Mouse (Mus musculus) left cerebral cortex, adult 2 months (tissue): ENCODE measurements at regions not wholly inside any gene's neighbourhood (a gene's known extent, or its start where the extent isn't known, plus 50 kb on each side); places are given as distances from the start of the nearest gene placed in this dataset.

Experiments
- DNase-seq, 2 experiments: peaks; one replicate each; pipeline ENCODE4 v3.0.0; 2021 to 2022; ENCODE audit warnings: low spot score in 2 of 2, mixed read lengths in 1 of 2; ENCODE audit errors: extremely low spot score in 1 of 2
- H3K27ac ChIP-seq: fragments of 200-600 bp; 2 replicates; pipeline ENCODE4 v1.8.1; 2022
- H3K4me3 ChIP-seq: fragments of 200-600 bp; 2 replicates; pipeline ENCODE4 v1.8.1; 2022
- CTCF ChIP-seq: fragments of 200-600 bp; IDR thresholded peaks from 2 replicates; pipeline ENCODE4 v1.8.1; 2022; ENCODE audit warnings: antibody characterized with exemption, mild to moderate bottlenecking, moderate library complexity
- intact Hi-C: fragments of 180-260 bp; cut with DNase I; formaldehyde crosslinking; loops from one replicate; pipeline ENCODE4 v1.15.1; 2025

DNA sequence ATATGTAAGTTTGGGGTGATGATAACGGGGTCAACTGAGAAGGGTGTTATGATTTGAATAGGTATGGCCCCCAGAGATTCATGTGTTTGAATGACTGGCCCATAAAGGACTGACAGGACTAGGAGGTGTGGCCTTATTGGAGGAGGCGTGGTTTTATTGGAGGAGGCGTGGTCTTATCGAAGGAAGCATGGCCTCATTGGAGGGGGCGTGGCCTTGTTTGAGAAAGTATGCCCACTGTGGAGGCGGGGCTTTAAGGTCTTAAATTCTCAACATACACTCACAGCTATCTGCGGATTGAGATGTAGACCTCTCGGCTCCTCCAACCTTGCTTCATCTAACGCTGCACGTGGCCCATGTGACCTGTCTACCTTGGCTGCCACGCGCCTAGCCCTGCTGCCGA lies 63.7 kb upstream of the Gm3045 start:
- Histone ChIP-seq H3K27ac (no peak overlapping the region), H3K4me3 (no peak overlapping the region)
- TF ChIP-seq CTCF = no peak
- DNase-seq = no peak
- intact Hi-C loops = no loop called here

DNA sequence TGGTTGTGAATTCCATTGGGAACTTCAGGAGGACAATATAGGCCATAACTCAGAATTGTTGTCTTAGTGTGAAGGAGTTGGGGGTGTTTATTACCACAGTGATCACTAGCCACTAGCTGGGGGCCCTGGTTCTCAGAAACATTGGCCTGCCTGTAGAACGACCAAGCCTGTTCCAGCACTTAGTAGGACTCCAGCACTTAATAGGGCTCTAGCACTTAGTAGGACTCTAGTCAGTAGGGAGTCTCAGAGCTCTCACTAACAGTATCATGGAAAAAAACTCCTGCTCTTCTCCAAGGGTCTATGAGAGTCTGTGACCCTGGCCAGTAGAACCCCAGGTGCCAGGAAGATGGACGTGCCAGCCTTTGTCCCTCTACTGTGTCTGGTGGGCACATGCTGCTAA lies 56.8 kb upstream of the Gm3045 start:
- intact Hi-C loops = no loop called here
- DNase-seq = no peak
- TF ChIP-seq CTCF = no peak

DNA sequence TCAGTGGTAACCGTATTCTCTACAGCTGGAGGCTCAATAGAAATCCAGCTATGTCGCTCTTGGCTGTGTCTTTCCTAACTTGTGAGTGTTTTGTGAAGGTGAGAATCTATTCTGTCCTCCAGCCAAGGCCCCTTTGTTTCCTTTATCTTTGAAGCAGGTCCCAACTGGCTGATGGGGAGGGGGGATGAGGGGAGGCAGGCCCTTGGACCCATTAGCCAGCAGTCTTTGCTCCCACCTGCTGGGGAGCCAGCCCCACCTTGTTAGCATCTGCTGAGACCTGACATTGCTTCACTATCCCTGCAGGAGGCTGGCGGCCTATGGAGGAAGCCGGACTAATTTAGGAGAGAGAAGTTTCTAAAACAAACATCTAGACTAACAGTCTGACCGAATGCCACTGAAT lies 55.0 kb upstream of the Gm3045 start:
- no peak for DNase-seq
- Histone ChIP-seq H3K27ac (no peak overlapping the region), H3K4me3 (no peak overlapping the region)
- no peak for TF ChIP-seq CTCF
- intact Hi-C loops = no loop called here

More for the DNA sequence above, 56.8 kb upstream of the Gm3045 start:
- H3K27ac ChIP-seq = no peak overlapping the region
- no peak overlapping the region for H3K4me3 ChIP-seq

DNA sequence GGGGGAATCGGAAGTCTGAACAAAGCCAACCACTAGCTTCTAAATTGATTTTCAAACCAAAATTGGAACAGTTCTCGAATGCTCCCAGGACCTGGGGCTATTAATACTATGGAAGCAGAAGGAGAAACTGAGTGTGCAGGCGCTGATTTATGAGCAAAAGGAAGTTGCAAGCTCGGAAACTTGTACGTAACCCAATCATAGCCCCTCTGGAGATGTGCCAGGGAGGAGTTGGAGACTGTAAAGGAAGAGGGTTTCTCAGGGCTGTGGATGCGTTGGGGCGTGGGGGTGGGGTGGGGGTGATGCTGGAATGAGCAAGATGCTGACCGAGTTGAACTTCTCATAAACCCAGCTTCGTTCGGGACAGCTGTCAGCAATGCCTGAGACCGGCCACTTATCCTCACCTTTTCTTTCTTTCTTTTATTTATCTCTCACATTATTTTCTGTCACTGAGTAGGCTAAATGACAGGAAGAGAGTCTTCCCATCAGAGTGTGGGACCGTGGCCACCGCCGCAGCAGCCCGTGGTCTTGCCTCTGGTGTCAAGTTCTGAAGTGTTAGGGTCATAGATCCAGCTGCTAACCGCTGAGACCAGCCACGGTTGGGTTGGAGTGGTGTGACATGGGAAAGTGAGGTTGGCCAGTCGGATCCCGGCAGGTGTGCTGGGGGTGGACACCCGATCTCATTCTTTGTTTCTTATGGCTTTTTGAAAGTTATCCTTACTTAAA lies 54.2 kb upstream of the Gm3045 start:
- Histone ChIP-seq H3K27ac (no peak overlapping the region), H3K4me3 (no peak overlapping the region)
- no peak for DNase-seq
- intact Hi-C loops = no loop called here
- TF ChIP-seq CTCF = no peak

DNA sequence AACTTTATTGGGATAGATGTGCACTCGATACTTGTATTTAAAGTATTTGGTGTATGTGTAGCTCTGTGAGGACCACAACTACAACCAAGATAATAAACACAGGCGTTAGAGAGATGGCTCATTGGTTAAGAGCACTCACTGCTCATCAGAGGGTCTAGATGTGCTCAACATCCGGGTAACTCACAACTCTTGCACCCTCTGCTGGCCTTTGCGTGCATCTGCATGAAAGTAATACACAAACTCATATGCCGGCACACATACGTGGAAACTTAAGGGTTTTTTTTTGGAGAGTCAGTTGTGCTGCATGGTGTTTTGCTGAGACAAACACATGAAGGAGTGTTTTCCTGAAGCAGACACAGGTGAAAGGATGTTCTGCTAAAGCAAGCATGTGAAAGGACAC lies 53.7 kb upstream of the Gm3045 start:
- Histone ChIP-seq H3K4me3 (no peak overlapping the region), H3K27ac (no peak overlapping the region)
- intact Hi-C loops = no loop called here
- peak; percentile 21 for TF ChIP-seq CTCF
- no peak for DNase-seq
